ENCODE assay signal across 27 mouse cellular contexts in the genomic region with DNA sequence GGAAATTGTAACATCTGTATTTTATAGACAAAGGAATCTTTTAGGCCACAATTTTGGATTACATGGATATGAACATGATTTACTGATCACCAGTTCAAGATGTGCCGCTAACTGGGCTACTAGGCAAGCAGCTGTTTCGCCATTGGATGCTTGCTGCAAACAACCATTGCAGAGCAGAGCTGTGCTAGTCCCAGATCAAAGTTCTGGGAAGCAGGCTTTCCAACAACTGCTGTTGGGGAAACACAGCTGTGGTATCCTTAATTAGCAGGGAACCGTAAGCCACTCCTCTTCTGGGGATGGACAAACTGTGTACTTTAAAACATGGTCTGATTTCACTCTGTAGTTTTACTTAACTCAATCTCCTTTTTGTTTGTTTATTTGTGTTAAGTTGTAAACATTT.
DNase-seq lines count a peak whose midpoint lies in the region; ATAC-seq lines count a peak whose summit lies in the region.
"Had no signal": no experiment of that assay in that cellular context is flagged by ENCODE, and none has a peak within 500 bp of the region (broad histone marks: within the 10 kb centered on the region; RNA-seq: fewer than 3 reads in every experiment).

No protein-coding gene starts in this region.

- 42% methylated on average over 3 of the region's 3 CpGs for WGBS in kidney, embryonic 16.5 days
- 23% methylated on average over 3 of the region's 3 CpGs for WGBS in limb, embryonic 10.5 days

- no peaks in the 10 kb centered on the region for H3K36me3 ChIP-seq in kidney, embryonic 16.5 days (ENCODE audit: insufficient read depth, low read length)
- no peaks in the 10 kb centered on the region for H3K36me3 ChIP-seq in limb, embryonic 10.5 days
- H3K36me3 ChIP-seq: heart, embryonic 10.5 days; heart, embryonic 15.5 days; intestine, embryonic 15.5 days; liver, embryonic 12.5 days; midbrain, embryonic 10.5 days; midbrain, embryonic 15.5 days had no signal

- no peaks in the 10 kb centered on the region for H3K27me3 ChIP-seq in kidney, embryonic 16.5 days (ENCODE audit: insufficient read depth, low read length)
- H3K27me3 ChIP-seq in limb, embryonic 10.5 days (ENCODE audit: low read depth, poor library complexity, severe bottlenecking): no peaks in the 10 kb centered on the region
- H3K27me3 ChIP-seq: CH12.LX; heart, embryonic 15.5 days; intestine, embryonic 15.5 days; liver, embryonic 12.5 days; midbrain, embryonic 15.5 days had no signal

- intact Hi-C loops in left cerebral cortex, postnatal 14 days (cut with DNase I): no loop called here

- no peak for ATAC-seq in kidney, embryonic 16.5 days (ENCODE audit: low FRiP score, low TSS enrichment)
- ATAC-seq: activated CD4-positive, CD25-positive, alpha-beta regulatory T cell, adult 4 months; forebrain, embryonic 14.5 days; hindbrain, embryonic 16.5 days; intestine, embryonic 15.5 days; liver, embryonic 12.5 days; midbrain, embryonic 15.5 days had no signal

- H3K9me3 ChIP-seq in kidney, embryonic 16.5 days (ENCODE audit: low read length): no peaks in the 10 kb centered on the region
- no peaks in the 10 kb centered on the region for H3K9me3 ChIP-seq in limb, embryonic 10.5 days (replicated peaks)
- H3K9me3 ChIP-seq: heart, embryonic 10.5 days; heart, embryonic 15.5 days; intestine, embryonic 15.5 days; liver, embryonic 12.5 days; midbrain, embryonic 10.5 days; midbrain, embryonic 15.5 days had no signal

- no peak overlapping the region for H3K4me3 ChIP-seq in kidney, embryonic 16.5 days (ENCODE audit: low read length)
- no peak overlapping the region for H3K4me3 ChIP-seq in limb, embryonic 10.5 days
- H3K4me3 ChIP-seq: heart, embryonic 10.5 days; heart, embryonic 15.5 days; intestine, embryonic 15.5 days; liver, embryonic 12.5 days; midbrain, embryonic 10.5 days; midbrain, embryonic 15.5 days had no signal

- peak; percentile 11 for DNase-seq in embryo, embryonic 10 days (ENCODE audit: low spot score)
- no peak for DNase-seq in embryo, embryonic 10.5 days (ENCODE audit: low spot score)
- DNase-seq in kidney, postnatal 25 days: no peak
- DNase-seq in limb, embryonic 10.5 days (ENCODE audit: low spot score): peak; percentile 41
- peak; percentile 48 for DNase-seq in mesoderm, embryonic 11.5 days (ENCODE audit: low read depth, low spot score)
- DNase-seq in heart, adult 9 months (ENCODE audit: low spot score in 2 of 2): no peak
- DNase-seq in left cerebral cortex, postnatal 14 days (ENCODE audit: low spot score in 2 of 2): no peak
- DNase-seq: adrenal gland, adult 2 months; cerebellum, adult 8-10 months; cerebellum, postnatal 25 days; gastrocnemius, postnatal 10 days; kidney, adult 8-10 months; left cerebral cortex, postnatal 4 days; lung, adult 18-20 months; lung, postnatal 14 days; thymus, postnatal 4 days had no signal

- 0 out of 2 replicates have a peak overlapping the region, but pooled peaks have one; percentile 14 for H3K27ac ChIP-seq in kidney, embryonic 16.5 days (ENCODE audit: low read length)
- H3K27ac ChIP-seq in limb, embryonic 10.5 days: no peak overlapping the region
- H3K27ac ChIP-seq: heart, embryonic 10.5 days; heart, embryonic 15.5 days; intestine, embryonic 15.5 days; liver, embryonic 12.5 days; midbrain, embryonic 10.5 days; midbrain, embryonic 15.5 days had no signal

- 0 out of 2 replicates have a peak, but pooled peaks cover 4% of the 10 kb centered on the region for H3K4me1 ChIP-seq in kidney, embryonic 16.5 days (ENCODE audit: insufficient read depth, low read length)
- peaks cover 19% of the 10 kb centered on the region for H3K4me1 ChIP-seq in limb, embryonic 10.5 days
- H3K4me1 ChIP-seq: heart, embryonic 15.5 days; intestine, embryonic 15.5 days; liver, embryonic 12.5 days; midbrain, embryonic 15.5 days had no signal

- H3K4me2 ChIP-seq in kidney, embryonic 16.5 days (replicated peaks; ENCODE audit: low read depth, low read length): no peak overlapping the region
- H3K4me2 ChIP-seq: heart, embryonic 15.5 days; intestine, embryonic 15.5 days; liver, embryonic 12.5 days; midbrain, embryonic 15.5 days had no signal

- no peak overlapping the region for H3K9ac ChIP-seq in kidney, embryonic 16.5 days (replicated peaks; ENCODE audit: low read length)
- H3K9ac ChIP-seq: heart, embryonic 15.5 days; intestine, embryonic 15.5 days; liver, embryonic 12.5 days; midbrain, embryonic 15.5 days had no signal

Comparison
In these comparisons a context has a peak if more than half of its experiments do, and no peak if none do; other contexts are left out.
1. DNase-seq: peak in embryo, embryonic 10 days (single experiment), limb, embryonic 10.5 days (single experiment) and mesoderm, embryonic 11.5 days (single experiment); none in embryo, embryonic 10.5 days (single experiment), kidney, postnatal 25 days (0 of 2), heart, adult 9 months (0 of 2) and left cerebral cortex, postnatal 14 days (0 of 2).